Mouse (Mus musculus): ENCODE data around the gene Mdp1.

The Mdp1 gene

DNA sequence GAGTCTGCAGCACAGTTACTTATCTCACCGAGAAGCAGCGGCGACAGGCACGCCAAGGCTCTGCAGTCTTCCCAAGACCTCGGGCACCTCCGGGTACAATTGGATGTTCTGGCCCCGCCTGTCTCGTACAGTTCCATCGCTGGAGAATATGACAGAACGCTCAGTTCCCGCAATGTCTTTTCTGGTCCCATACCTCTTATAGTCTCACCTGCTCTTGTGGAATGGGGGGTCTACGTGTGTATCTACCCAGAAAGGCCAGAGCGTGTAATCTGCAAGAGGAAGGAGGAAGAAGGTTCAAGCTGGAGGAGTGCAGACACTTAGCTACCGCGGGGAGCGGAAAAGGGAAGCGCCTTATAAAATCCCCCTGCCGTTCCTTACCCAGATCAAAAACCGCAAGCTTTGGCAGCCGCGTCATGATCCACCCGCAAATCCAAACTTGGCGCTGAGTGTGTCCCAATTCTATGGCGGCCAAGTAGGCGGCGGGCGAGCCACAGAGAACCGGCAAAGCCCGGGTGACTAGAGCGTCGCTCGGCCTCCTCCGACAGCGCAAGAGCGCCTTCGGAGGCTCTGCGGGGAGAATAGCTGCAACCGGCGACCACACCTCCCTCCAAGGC lies at the start of gene Mdp1:
Gene Mdp1 (minus strand): TSS at position 549 of the 614 bp plus-strand sequence.
- DNase-seq (ENCODE audit: low spot score): no peak

- no peak for DNase-seq (ENCODE audit: low spot score)
Measured at GRCm38 (mm10) chr14:55709509-55709908, 49.2 kb upstream of the Mdp1 start.

- no peak for DNase-seq (ENCODE audit: low spot score)
Measured at GRCm38 (mm10) chr14:55707397-55707796, 47.1 kb upstream of the Mdp1 start.

DNA sequence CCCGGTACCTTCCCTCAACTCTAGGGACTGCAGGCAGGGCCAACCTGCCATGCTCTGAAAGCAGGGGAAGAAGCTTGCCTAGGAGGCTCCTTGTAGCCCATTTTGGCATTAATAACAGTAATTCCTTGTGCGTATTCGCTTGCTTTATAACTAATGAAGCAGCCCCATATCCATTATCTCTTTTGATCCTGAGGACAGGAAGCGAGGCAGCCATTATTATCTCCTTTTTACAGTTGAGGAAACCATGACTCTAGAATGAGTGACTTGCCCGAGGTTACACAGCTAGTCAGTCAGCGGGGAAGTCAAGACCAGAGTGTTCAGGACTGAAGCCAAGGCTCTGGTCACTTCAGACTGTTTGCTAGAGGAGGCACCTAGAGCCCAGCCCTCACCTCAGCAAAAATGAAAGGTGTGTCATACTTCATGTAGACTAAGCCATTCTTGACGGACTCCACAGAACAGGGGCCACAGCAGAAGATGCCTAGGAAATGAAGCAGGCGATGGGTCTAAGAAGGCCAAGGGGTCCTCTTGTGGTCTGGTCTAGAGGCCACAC lies 45.8 kb upstream of the Mdp1 start:
- DNase-seq (ENCODE audit: low spot score): no peak

DNA sequence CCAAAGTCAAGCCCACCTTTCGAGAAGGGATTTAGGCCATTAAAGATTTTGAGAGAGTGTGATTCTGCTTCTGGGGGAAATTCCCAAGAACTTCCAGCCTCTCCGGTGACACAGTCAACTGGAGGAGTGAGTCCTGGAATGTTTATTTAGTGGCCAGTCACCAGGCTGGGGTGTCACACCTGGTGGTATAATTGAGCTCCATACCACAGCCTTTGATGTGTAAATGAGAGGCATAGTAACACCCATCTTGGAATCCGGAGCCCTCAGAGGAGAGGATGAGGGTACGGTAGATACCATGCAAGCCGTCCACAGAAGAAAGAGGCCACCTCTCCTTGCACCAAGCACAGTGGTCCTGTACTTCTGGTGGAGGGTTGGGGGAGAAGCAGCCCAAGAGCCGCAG lies 42.5 kb upstream of the Mdp1 start:
- no peak for DNase-seq (ENCODE audit: low spot score)

DNA sequence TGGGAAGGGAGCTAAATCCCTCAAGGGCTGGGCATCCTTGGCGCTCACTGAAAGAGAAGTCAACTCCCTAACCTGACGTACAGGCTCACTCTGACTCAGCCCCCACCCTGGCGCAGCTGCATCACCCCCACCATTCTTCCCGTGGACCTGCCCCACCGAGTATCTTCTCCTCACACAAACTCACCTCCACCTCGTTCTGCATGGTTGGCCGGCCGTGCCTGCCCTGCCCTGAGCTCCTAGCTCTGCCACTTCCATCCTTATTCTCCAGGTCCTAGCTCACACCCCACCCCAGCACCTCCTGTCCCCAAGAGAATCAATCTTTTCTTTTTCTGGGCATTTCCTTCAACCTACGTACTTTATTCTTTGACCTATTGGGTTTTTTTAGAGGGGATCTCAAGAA lies 40.8 kb upstream of the Mdp1 start:
- DNase-seq (ENCODE audit: low spot score): no peak

- no peak for DNase-seq (ENCODE audit: low spot score)
Measured at GRCm38 (mm10) chr14:55697226-55697625, 36.9 kb upstream of the Mdp1 start.

GRCm38 (mm10) chr14:55689433-55689832 lies 29.1 kb upstream of the Mdp1 start:
- no peak for DNase-seq (ENCODE audit: low spot score)

- no peak for DNase-seq (ENCODE audit: low spot score)
Measured at GRCm38 (mm10) chr14:55682118-55682493, 21.8 kb upstream of the Mdp1 start.

DNA sequence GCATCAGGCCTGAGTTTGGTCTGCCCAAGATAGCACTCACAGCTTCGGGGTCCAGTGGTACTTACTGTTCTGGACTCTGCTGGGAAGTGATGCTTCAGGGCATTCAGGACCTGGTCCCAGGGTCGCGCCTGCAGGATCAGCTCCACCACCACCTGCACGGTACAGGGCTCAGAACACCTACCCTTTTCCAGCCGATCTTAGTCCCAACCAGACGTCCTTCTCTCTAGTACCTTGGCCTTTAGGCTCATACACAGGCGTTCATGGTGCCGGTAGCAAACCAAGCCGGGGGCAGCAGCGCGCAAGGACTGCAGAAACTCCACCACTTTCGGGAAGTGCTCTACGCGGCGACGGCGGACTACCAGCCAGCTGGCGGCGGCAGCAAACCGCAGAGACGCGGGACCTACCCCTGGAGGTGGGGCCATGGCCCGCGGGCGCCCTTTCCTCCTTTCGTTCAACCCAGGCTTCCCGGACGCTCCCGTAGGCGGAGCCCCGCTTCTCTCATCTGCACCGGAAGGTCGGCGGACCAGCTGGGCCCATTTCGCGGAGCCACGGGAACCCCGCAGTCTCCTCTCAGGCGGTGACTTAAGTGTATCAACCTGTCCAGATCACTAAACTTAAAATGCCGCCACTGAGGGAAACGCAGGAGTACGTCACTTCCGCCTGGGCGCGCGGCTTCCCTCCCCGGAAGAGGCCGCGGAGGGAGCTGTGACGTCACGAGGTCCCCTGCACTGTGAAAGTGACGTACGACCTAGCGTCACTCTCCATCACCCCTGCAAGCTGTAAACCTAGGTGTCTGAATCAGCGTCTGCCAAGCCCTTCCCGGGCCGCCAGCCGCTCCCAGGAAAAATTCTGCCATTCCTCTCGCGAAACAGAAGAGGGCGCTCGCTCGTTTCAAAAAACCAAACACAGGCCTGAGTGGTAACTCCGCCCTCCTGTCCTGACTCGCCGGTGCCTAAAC lies 21.1 kb upstream of the Mdp1 start, which contains the start of gene Tinf2:
Gene Tinf2 (minus strand): TSS at position 661 of the 958 bp plus-strand sequence.
- peak; percentile 71 for DNase-seq (ENCODE audit: low spot score)

DNA sequence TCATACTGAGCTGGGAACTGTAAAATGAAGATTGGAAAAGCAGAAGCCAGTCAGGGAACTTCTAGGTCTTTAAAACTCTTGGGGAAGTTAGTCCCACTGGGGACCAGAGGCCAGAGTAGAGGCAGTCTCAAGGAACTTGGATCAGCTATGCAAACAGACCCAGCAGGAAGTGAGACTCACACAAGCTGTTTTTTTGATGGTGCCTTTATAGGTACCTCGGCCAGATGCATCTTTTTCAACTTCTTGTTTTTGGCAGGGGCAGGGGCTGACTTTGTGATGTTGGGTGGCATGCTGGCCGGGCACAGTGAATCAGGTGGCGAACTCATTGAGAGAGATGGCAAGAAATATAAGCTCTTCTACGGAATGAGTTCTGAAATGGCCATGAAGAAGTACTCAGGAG lies 17.3 kb upstream of the Mdp1 start:
- DNase-seq (ENCODE audit: low spot score): no peak

DNA sequence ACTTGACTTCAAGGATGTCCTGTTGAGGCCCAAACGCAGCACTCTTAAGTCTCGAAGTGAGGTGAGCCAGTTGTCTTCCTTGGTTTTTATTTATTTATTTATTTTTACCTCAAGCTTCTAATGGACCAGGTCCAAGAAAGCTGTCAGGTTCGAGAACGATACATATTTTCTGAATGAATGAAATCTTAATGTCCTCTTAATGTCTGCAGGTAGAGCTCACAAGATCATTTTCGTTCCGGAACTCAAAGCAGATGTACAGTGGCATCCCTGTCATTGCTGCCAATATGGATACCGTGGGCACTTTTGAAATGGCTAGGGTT lies 12.4 kb upstream of the Mdp1 start:
- no peak for DNase-seq (ENCODE audit: low spot score)

DNA sequence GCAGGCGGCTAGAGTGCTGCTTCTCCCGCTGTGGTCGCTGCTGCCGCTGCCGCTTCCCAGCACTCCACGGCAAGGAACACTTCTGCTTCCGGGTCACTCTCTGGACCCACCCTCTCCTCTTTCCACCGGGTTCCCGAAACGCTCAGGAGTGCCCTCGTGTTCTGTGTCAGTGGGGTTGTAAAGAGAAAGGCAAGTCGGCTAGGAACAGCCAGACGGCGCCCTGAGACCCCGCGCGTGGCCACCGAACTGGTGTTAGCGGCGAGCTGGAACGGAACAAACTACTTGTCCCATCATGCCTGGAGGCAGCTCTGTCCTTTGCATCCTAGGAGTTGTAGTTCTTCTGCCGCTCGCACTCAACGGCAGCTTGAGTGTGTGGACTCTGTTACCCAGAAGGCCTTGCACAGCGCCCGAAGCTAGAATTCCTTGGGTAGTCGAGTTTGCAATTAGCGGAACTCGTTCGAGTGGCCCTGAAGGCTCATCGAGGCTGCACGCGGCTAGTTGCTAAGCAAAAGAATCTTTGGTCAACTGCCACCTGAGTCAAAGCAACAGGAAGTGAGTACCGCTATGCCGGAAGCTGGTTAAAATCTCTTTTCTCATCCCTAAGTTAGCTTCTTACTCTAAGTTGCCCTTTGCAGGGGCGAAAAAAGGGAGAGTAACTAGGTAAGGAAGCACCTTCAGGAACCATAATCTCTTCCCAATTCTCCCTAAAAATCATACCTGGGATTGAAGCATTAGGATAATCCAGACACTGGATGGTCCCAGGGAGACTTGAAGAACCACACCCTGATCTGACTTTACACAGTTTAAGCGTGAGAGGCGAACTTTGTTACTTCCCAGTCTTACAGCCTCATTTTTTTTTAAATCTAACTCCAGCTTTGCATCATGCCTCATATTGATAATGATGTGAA lies 11.8 kb upstream of the Mdp1 start, which contains the start of the genes Gmpr2 and Nedd8:
Gene Gmpr2 (plus strand): TSS at position 109 of the 908 bp plus-strand sequence.
Gene Nedd8 (minus strand): TSS at position 292 of the 908 bp plus-strand sequence.
- peak; percentile 38 for DNase-seq (ENCODE audit: low spot score)

DNA sequence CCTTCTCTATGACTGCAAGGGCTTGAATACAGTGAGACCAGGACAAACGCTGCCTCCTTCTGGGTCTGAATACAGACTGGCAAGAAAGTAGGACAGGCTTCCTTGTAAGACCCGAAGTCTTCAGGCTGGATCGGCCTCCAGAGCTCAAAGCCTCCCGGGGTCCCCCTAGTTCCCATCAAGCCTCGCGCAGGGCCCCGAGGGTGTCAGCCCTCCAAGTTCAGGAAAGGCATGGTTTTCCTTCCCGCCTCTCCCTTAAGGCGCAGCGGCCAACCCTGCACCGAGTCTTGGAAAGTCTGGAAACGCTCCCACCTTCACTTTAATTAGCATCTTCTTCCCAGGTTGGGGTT lies 11.2 kb upstream of the Mdp1 start:
- DNase-seq (ENCODE audit: low spot score): no peak

GRCm38 (mm10) chr14:55660636-55661035 lies 328 bp upstream of the Mdp1 start:
- no peak for DNase-seq (ENCODE audit: low spot score)

- no peak for DNase-seq (ENCODE audit: low spot score)
Measured at GRCm38 (mm10) chr14:55658011-55658410, 2.3 kb downstream of the Mdp1 start.

- DNase-seq (ENCODE audit: low spot score): no peak
Measured at GRCm38 (mm10) chr14:55656935-55657334, 3.4 kb downstream of the Mdp1 start.

DNA sequence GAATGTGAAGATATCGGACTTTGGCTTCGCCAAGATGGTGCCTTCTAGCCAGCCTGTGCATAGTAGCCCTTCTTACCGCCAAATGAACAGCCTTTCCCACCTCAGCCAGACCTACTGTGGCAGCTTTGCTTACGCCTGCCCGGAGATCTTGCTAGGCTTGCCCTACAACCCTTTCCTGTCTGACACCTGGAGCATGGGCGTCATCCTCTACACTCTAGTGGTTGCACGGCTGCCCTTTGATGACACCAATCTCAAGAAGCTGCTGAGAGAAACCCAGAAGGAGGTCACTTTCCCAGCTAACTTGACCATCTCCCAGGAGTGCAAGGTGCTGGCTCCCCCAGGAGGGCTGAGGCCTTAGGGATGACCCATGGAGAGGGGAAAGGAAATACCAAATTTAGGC lies 8.8 kb downstream of the Mdp1 start:
- DNase-seq (ENCODE audit: low spot score): no peak

DNA sequence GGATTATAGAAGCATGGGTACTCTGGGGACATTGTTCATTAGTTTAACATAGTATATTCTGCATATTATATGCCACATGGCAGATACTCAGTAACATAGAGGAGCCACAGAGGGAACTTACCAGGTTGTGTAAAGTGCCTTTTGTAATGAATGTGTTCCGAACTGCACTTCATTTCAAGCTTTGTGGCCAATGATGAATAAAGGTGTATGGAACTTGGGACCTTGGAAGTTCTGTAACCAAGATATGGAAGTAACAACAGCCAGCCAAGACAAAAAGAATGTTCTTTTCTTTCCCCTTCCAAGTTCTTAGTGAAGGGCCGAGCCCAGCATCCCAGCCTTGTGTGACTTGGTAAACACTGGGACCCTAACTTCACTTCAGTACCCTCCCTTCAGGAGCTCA lies 10.4 kb downstream of the Mdp1 start, which contains the start of gene Tssk4:
Gene Tssk4 (plus strand): TSS at position 301 of the 400 bp plus-strand sequence.
- DNase-seq (ENCODE audit: low spot score): no peak

DNA sequence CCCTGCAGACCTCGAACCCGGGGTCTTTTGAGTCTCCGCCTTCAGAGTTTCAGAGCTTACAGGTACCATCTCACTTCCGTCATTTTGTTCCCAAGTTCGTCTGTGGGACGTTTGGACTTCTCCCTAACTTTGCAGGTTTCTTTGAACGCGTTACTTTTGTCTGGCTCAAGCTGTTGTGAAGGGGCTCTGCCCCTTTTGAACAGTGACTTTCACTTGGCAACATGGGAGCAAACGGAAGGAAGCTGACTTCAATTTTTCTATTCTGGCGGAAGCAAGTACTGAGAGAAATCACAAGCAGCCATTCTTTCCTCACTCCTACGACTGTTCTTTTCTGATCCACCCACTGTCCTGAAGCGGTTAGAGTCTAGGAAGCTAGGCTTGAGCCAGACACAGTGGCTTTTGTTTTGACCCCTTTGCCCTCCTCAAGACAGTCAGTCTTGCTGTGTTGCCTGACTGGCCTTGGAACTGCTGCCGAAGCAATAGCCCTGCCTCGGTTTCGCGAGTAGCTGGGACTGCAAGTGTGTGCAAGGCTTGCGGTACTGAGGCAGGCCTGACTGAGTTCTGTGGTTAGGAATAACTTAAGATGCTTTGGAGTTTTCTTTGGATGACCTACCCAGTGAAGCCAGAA lies 15.9 kb downstream of the Mdp1 start:
- no peak for DNase-seq (ENCODE audit: low spot score)

Measured in urinary bladder, postnatal 10 days (tissue).